Mouse (Mus musculus): ENCODE data around the gene Stum.

Gene Stum

GRCm38 (mm10) chr1:180428871-180429270 lies 54.4 kb downstream of the Stum start:
- no peak for DNase-seq (ENCODE audit: low read depth, low spot score)

GRCm38 (mm10) chr1:180428101-180428712 lies 55.1 kb downstream of the Stum start:
- DNase-seq (ENCODE audit: low read depth, low spot score) = peak; percentile 72

GRCm38 (mm10) chr1:180427685-180428084 lies 55.6 kb downstream of the Stum start:
- DNase-seq (ENCODE audit: low read depth, low spot score) = no peak

- no peak for DNase-seq (ENCODE audit: low read depth, low spot score)
Observed at GRCm38 (mm10) chr1:180426405-180426804, 56.9 kb downstream of the Stum start.

GRCm38 (mm10) chr1:180423931-180424330 lies 59.4 kb downstream of the Stum start:
- no peak for DNase-seq (ENCODE audit: low read depth, low spot score)

- peak; percentile 53 for DNase-seq (ENCODE audit: low read depth, low spot score)
Observed at GRCm38 (mm10) chr1:180423008-180423639, 60.2 kb downstream of the Stum start.

GRCm38 (mm10) chr1:180422076-180422828 lies 61.1 kb downstream of the Stum start:
- DNase-seq (ENCODE audit: low read depth, low spot score) = peak; percentile 86

GRCm38 (mm10) chr1:180421165-180421909 lies 62.0 kb downstream of the Stum start:
- peak; percentile 50 for DNase-seq (ENCODE audit: low read depth, low spot score)

GRCm38 (mm10) chr1:180420496-180421164 lies 62.7 kb downstream of the Stum start:
- DNase-seq (ENCODE audit: low read depth, low spot score) = no peak

GRCm38 (mm10) chr1:180419059-180419458 lies 64.2 kb downstream of the Stum start:
- no peak for DNase-seq (ENCODE audit: low read depth, low spot score)

- no peak for DNase-seq (ENCODE audit: low read depth, low spot score)
Observed at GRCm38 (mm10) chr1:180417118-180417517, 66.2 kb downstream of the Stum start.

GRCm38 (mm10) chr1:180415836-180416235 lies 67.5 kb downstream of the Stum start:
- DNase-seq (ENCODE audit: low read depth, low spot score) = no peak

GRCm38 (mm10) chr1:180415064-180415463 lies 68.2 kb downstream of the Stum start:
- DNase-seq (ENCODE audit: low read depth, low spot score) = no peak

GRCm38 (mm10) chr1:180410306-180410705 lies 73.0 kb downstream of the Stum start:
- no peak for DNase-seq (ENCODE audit: low read depth, low spot score)

- DNase-seq (ENCODE audit: low read depth, low spot score) = no peak
Observed at GRCm38 (mm10) chr1:180409771-180410170, 73.5 kb downstream of the Stum start.

GRCm38 (mm10) chr1:180408832-180409231 lies 74.5 kb downstream of the Stum start:
- no peak for DNase-seq (ENCODE audit: low read depth, low spot score)

GRCm38 (mm10) chr1:180407727-180408719 lies 75.3 kb downstream of the Stum start:
- DNase-seq (ENCODE audit: low read depth, low spot score) = no peak

GRCm38 (mm10) chr1:180407171-180407671 lies 76.1 kb downstream of the Stum start:
- DNase-seq (ENCODE audit: low read depth, low spot score) = peak; percentile 88

- DNase-seq (ENCODE audit: low read depth, low spot score) = no peak
Observed at GRCm38 (mm10) chr1:180406336-180407035, 76.8 kb downstream of the Stum start.
